Mouse (Mus musculus) retina, adult 2 months (tissue): Measurements from ENCODE around the gene Gm10197.

Source experiments
- DNase-seq: peaks from one replicate; pipeline ENCODE4 v3.0.0-alpha.2; 2012; ENCODE audit warnings: low read depth, low spot score

Gene Gm10197

GRCm38 (mm10) chr19:53359160-53360033 is 12.2 kb downstream of the Gm10197 start:
- no peak for DNase-seq

DNA sequence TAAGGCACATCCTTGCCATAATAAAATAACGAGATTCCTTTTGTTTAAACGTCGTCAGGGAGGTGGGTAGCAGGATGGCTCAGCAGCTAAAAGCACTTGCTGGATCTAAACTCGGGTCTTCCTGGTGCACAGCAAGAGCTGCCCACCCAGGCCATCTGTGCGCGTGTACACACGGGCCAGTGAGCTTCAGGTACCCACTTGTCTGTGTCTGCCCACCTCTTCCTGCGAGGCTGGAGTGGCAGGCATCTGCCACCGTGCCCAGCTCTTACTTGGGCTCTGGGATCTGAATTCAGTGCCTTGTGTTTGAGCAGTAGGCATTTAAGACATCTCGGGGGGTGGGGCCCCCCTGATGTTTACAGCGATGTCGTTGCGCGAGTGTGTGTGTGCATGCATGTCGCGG is 16.5 kb downstream of the Gm10197 start:
- no peak for DNase-seq

GRCm38 (mm10) chr19:53354271-53355000 is 17.1 kb downstream of the Gm10197 start:
- no peak for DNase-seq

GRCm38 (mm10) chr19:53353864-53354263 is 17.7 kb downstream of the Gm10197 start:
- no peak for DNase-seq

GRCm38 (mm10) chr19:53345766-53346165 is 25.8 kb downstream of the Gm10197 start:
- DNase-seq, result no peak

GRCm38 (mm10) chr19:53344062-53344461 is 27.5 kb downstream of the Gm10197 start:
- DNase-seq, result no peak

DNA sequence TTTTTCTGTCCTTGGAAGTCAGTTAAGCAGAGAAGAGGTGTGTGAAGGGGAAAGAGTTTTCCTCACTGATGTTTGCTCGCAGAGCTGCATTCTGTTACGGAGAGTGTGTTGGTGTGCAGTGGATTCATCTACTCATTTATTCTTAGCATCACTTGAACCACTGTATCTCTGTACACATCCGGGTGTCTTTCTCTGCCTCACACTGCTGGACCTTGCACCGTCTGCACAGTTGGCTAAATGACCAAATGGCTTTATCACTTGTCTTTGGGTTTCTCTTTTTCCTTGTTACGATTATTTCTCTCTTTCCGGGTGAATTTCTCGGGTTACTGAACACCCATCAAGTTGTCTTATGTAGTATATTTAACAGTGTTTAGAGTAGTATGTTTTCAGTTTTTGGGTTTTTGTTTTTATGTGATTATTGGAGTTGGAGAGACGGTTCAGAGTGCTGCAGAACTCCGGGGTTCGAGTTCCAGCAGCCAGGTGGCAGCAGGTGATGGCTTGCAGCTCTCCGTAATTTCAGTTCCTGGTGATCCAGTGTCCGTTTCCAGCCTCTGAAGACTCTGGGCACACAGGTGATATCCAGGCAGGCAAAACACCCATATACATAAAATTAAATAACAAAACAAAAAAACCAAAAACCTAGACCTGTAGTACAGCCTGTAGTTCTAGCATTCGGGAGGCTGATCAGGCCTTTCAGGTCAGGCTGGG is 28.2 kb downstream of the Gm10197 start:
- no peak for DNase-seq

DNA sequence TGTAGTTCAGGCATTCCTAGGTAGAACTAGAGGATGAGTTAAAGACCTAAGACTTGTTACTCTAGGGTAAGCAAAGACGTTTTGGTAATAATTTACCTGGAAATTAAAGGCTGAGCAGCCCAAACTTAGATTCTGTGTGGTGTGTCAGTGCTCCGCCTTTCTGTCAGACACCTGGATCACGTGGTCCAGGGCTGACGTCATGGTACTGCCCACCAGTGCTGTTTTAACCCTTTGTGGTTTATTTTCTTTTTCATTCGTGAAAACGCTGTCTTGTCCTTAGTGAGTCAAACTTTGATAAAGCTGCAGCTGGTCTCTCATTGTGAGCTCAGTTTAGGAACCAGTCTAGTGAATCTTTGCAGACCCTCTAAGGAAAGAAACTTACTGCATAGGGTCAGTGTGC is 31.1 kb downstream of the Gm10197 start:
- no peak for DNase-seq

DNA sequence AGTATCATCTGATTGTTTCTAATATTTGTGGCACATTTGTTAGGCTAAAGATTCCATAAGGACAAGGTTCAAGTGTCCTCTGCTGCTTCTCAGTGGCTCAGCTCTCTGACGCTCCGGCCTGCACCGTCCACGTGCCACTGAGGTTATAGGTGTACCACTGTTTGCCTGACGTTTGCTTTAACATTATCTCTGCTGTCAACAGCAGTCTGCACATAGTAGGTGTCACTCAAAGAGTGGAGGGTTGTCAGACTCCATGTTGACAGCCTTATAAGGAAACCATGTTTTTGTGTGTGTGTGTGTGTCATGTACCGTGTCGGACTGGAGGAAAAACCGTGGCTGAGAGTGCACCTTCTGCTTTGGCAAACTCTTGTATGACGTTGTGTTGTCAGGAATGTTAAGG is 36.3 kb downstream of the Gm10197 start:
- DNase-seq, result no peak

DNA sequence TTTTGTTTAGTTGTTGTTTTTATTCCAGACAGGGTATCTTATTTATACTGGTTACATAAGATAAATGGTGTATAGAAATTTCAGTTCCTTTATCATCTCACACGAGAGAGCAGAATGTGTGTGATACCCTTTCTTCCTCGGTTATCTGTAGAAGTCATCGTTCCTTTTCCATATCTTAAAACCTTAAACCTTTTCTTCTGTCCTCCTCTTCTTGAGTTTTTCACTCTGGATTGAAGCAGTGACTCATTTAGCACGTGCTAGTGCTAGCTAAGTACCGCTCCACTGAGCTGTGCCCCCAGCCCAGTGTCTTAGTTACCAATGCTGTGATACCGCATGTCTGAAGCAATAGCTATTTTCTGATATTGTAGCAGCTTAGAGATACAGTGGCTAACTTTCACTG is 37.8 kb downstream of the Gm10197 start:
- no peak for DNase-seq

- no peak for DNase-seq
These were observed 39.6 kb downstream of the Gm10197 start for GRCm38 (mm10) chr19:53331882-53332500.

- DNase-seq, result no peak
These were observed 41.6 kb downstream of the Gm10197 start for GRCm38 (mm10) chr19:53329992-53330381.

DNA sequence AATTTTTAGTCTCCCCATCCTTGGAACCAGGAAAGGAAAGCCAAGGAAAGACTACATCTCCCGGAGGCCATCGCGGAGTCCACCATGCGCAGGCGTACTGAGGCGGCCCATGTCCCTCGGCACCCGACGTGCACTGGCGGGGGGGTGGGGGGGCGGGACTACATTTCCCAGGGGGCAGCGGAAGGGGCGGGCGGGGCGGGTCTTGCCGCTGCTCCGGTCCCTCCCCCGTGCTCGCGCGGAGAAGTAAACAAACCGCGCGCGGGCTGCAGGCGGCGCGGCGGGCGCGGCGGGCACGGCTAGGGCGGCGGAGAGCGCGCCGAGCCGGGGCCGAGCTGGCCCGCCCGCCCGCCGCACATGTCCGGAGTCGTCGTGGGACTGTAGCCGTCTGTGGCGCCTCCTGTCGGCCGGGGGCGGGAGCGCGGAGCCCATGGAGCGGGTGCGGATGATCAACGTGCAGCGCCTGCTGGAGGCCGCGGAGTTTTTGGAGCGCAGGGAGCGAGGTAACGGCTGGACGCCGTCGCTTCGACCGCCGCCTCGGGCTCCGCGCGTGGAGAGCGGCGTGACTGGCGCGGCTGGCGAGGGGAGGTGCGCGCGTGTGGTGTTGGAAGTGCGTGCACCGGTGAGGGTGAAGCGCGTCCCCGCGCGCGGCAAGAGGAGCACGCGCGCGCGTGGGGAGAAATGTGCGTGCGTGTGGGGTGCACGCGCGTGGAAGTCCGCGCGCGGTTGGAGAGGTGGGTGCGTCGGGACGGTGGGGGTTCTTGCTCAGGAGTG is 42.2 kb downstream of the Gm10197 start:
- peak; percentile 83 for DNase-seq

GRCm38 (mm10) chr19:53328116-53328515 is 43.5 kb downstream of the Gm10197 start:
- no peak for DNase-seq

- DNase-seq, result peak; percentile 53
These were observed 45.8 kb downstream of the Gm10197 start for GRCm38 (mm10) chr19:53325578-53326295.

DNA sequence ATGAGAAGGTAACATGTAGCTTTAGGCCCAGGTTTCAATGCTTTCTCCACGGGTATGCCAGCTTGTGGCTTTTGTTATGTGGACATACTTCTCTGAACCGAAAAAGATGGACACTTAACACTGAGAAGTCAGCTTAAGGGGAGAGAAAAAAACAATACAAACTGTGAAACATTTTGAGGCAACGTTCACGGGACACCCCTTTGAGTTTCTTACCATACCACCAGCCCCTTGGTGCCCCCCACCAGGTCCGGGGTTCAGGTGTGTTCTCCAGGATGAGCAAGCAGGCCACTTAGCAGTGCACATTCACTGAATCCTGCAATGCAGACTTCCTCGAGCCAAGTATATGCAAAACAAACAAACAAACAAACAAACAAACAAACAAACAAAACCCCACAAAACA is 46.7 kb downstream of the Gm10197 start:
- DNase-seq, result no peak

DNA sequence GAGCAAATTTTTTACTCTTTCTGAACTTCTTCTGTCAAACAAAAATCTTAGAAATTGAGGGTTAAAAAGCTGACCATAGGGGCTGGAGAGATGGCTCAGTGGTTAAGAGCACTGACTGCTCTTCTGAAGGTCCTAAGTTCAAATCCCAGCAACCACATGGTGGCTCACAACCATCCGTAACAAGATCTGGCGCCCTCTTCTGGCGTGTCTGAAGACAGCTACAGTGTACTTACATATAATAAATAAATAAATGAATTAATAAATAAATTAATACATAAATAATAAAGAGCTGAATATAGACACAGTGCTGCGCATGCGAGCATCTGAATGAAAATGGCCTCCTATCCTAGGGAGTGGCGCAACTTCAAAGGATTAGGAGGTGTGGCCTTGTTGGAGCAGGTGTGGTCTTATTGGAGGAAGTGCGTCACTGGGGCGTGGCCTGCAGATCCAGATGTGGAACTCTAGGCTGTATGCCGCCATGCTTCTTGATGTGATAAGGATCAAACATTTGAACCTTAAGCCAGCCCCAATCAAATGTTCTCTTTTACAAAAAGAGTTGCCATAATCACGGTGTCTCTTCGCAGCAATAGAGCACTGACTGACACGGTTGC is 49.0 kb downstream of the Gm10197 start:
- no peak for DNase-seq
